Mouse (Mus musculus) ES-E14 (cell line): ENCODE results near the gene 1700012A03Rik. TPM values are rescaled to one million over a fixed set of nuclear protein-coding genes. Genes with fewer than 3 reads are reported as not detected.

ENCODE experiments used
- DNase-seq: peaks from one replicate; pipeline ENCODE4 v3.0.0-alpha.2; 2013; ENCODE audit warnings: low read depth, low spot score
- H3K27ac ChIP-seq: 2 replicates; pipeline ENCODE4 v1.5.1; 2012; ENCODE audit warnings: low read depth, mild to moderate bottlenecking, low read length, moderate library complexity, mixed read lengths; ENCODE audit not compliant: poor library complexity, insufficient read depth, severe bottlenecking
- H3K36me3 ChIP-seq: 2 replicates; pipeline ENCODE4 v1.6.1; 2012; ENCODE audit warnings: mild to moderate bottlenecking, low read length, moderate library complexity, mixed read lengths; ENCODE audit not compliant: control insufficient read depth, poor library complexity, insufficient read depth, severe bottlenecking
- H3K4me1 ChIP-seq, 2 experiments: fragments of 150-350 bp in 1 of 2; sonication (generic) in 1 of 2; 2 replicates each; pipeline ENCODE4 v1.6.1; 2012; ENCODE audit warnings: low read length in 2 of 2, mild to moderate bottlenecking in 1 of 2, mixed read lengths in 1 of 2; ENCODE audit not compliant: control insufficient read depth in 2 of 2, insufficient read depth in 2 of 2, poor library complexity in 1 of 2
- H3K4me3 ChIP-seq, 2 experiments: fragments of 150-350 bp in 1 of 2; sonication (generic) in 1 of 2; 2 replicates each; pipeline ENCODE4 v1.5.1; 2012; ENCODE audit warnings: low read length in 2 of 2, low read depth in 1 of 2, mild to moderate bottlenecking in 1 of 2, mixed read lengths in 1 of 2; ENCODE audit not compliant: insufficient read depth in 1 of 2, poor library complexity in 1 of 2, severe bottlenecking in 1 of 2
- H3K9ac ChIP-seq: 2 replicates; pipeline ENCODE4 v1.6.1; 2012; ENCODE audit warnings: low read depth, mild to moderate bottlenecking, low read length, mixed read lengths; ENCODE audit not compliant: poor library complexity, insufficient read depth, severe bottlenecking
- H3K9me3 ChIP-seq: fragments of 150-350 bp; sonication (generic); 2 replicates; pipeline ENCODE4 v1.6.1; 2012; ENCODE audit warnings: low read depth, mild to moderate bottlenecking, low read length; ENCODE audit not compliant: control insufficient read depth, insufficient read depth
- CHD2 ChIP-seq: IDR thresholded peaks from 2 replicates; pipeline ENCODE4 v1.6.1; 2014; ENCODE audit warnings: mild to moderate bottlenecking, low read depth, low read length, inconsistent platforms
- HCFC1 ChIP-seq: IDR thresholded peaks from 2 replicates; pipeline ENCODE4 v1.6.1; 2012; ENCODE audit warnings: low read length, inconsistent platforms, borderline replicate concordance; ENCODE audit not compliant: insufficient read depth
- MAFK ChIP-seq: IDR thresholded peaks from 2 replicates; pipeline ENCODE4 v1.6.1; 2014; ENCODE audit warnings: mild to moderate bottlenecking, low read depth, low read length, inconsistent platforms; ENCODE audit not compliant: insufficient read depth
- ZC3H11A ChIP-seq: IDR thresholded peaks from 2 replicates; pipeline ENCODE4 v1.6.1; 2012; ENCODE audit warnings: low read depth, mild to moderate bottlenecking, inconsistent platforms, low read length, borderline replicate concordance
- ZNF384 ChIP-seq: IDR thresholded peaks from 2 replicates; pipeline ENCODE4 v1.6.1; 2012; ENCODE audit warnings: low read depth, low read length, inconsistent platforms
- in situ Hi-C, 2 experiments: fragments of 600-800 bp; cut with MboI; formaldehyde crosslinking; loops; one replicate each; pipeline ENCODE4 v1.15.1; 2025; ENCODE audit warnings: low sequenced_read_pairs in 2 of 2, inconsistent platforms in 1 of 2; ENCODE audit not compliant: unreplicated experiment in 2 of 2
- total RNA-seq: library from RNA; depleted of rRNA; stranded (reverse); fragments of 300-350 nt; gene quantifications from 2 replicates; pipeline ENCODE4 v1.2.3, GENCODE M21; 2012; rRNA removed

The 1700012A03Rik gene
- not detected in 2 replicates for total RNA-seq

DNA sequence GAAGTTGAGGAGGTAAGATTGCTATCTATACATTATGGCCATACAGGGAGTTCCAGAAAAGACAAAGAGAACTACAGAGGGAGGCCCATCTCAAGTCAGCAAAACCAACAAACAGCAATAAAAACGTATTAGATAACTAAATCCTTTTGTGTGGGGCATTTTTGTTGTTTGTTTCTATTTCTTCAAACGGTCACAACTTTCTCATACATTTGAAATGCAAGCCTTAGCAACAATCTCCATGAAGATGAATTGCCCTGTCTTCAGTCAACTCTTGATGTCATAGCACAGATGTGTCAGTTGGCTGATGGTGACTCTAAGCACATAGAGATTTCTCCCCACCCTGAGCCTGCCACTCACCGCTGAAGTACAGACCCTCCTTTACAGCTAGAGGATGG, at the start of gene 1700012A03Rik:
Gene 1700012A03Rik, plus strand, starts transcription at position 296 of the 395 bp plus-strand sequence.
- no peak for DNase-seq
- Histone ChIP-seq H3K9ac (no peak within 1 kb of the TSS), H3K9me3 (no peaks in the 10 kb centered on the region), H3K36me3 (no peaks in the 10 kb centered on the region), H3K4me3 (no peak within 1 kb of the TSS), H3K27ac (no peak within 1 kb of the TSS), H3K4me1 (no peaks in the 10 kb centered on the region)
- TF ChIP-seq HCFC1 (no peak), MAFK (no peak), CHD2 (no peak), ZC3H11A (no peak), ZNF384 (no peak)
- in situ Hi-C loops: no loop called here

DNA sequence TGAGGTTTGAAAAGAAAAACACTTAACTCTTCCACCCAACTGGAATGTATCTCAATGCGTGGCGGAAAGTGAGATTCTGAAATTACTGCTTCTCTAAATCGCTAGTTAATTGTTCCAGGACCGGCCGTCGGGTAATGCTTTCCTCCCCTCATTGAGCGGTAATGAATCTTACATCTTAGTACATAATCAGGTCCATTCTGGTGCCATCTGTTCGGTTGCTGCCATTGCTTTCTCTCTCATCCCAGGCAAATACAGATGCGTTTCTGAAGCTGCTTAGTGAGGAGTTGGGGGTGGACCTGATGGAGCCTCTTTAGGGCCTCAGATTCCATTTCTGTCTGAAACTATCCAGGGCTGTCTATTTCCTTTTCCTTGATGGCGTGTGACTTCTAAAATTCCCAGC, 45.8 kb upstream of the 1700012A03Rik start:
- in situ Hi-C loops: no loop called here
- no peak overlapping the region for H3K9ac ChIP-seq
- TF ChIP-seq ZC3H11A (no peak), HCFC1 (no peak), CHD2 (no peak), MAFK (no peak), ZNF384 (no peak)

DNA sequence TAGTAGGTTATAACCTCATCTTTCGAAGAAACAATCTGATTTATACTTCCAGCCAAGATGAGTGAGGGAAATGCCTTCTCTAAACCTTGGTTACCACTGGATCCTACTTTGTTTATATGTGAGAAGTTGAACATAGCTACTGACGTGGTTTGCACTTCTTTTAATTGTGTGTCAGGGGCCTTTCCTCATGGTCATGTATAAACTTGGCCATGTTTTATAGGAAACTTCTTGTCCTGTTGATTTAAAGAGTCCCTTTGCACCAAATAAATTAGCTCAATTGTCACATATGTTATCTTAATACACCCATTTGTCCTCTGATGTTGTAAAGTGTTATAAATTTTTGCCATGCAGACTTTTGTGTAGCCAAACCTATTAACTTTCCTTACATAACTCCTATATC, 44.1 kb upstream of the 1700012A03Rik start:
- no peak overlapping the region for H3K4me3 ChIP-seq
- DNase-seq: no peak
- H3K27ac ChIP-seq: no peak overlapping the region
- H3K9ac ChIP-seq: no peak overlapping the region
- H3K4me1 ChIP-seq: no peaks in the 10 kb centered on the region
- H3K9me3 ChIP-seq: no peaks in the 10 kb centered on the region
- no peaks in the 10 kb centered on the region for H3K36me3 ChIP-seq
- TF ChIP-seq ZNF384: no peak
- TF ChIP-seq HCFC1: no peak
- no peak for TF ChIP-seq CHD2
- TF ChIP-seq MAFK: no peak
- TF ChIP-seq ZC3H11A: no peak
- in situ Hi-C loops: no loop called here

More for the DNA sequence above, 45.8 kb upstream of the 1700012A03Rik start:
- Histone ChIP-seq H3K36me3 (no peaks in the 10 kb centered on the region), H3K4me3 (no peak overlapping the region; a peak in 1 of 4 replicates), H3K9me3 (no peaks in the 10 kb centered on the region), H3K4me1 (no peaks in the 10 kb centered on the region), H3K27ac (no peak overlapping the region)
- DNase-seq: no peak

DNA sequence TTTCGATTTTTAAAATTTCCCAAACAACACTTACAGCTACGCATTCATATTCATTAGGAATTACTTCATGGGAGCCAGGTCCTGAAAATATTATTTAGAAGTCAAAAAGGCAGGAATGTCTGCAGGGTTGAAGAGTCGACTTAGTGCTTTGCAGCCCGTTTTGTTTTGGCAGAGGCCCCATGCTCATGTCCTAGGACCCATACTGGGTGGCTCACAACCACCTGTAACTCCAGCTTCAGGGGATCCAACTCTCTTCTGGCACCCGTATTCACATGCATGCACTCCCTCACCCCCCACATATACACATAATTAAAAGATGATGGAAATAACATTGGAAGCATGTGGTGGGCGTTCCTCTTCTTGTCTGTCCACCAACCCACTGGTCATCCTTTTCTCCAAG, 43.7 kb upstream of the 1700012A03Rik start:
- Histone ChIP-seq H3K9ac (no peak overlapping the region), H3K4me3 (no peak overlapping the region), H3K27ac (no peak overlapping the region), H3K9me3 (no peaks in the 10 kb centered on the region), H3K36me3 (no peaks in the 10 kb centered on the region), H3K4me1 (no peaks in the 10 kb centered on the region)
- in situ Hi-C loops: no loop called here
- DNase-seq: no peak
- no peak for TF ChIP-seq CHD2
- no peak for TF ChIP-seq ZNF384

GRCm38 (mm10) chr6:32007336-32007735, 42.7 kb upstream of the 1700012A03Rik start:
- DNase-seq: no peak

More at GRCm38 (mm10) chr6:32007336-32007735, 42.7 kb upstream of the 1700012A03Rik start:
- in situ Hi-C loops: no loop called here
- Histone ChIP-seq H3K9me3 (no peaks in the 10 kb centered on the region), H3K27ac (no peak overlapping the region), H3K4me3 (no peak overlapping the region), H3K36me3 (no peaks in the 10 kb centered on the region), H3K4me1 (no peaks in the 10 kb centered on the region), H3K9ac (no peak overlapping the region)
- TF ChIP-seq ZNF384 (no peak), CHD2 (no peak), MAFK (no peak), HCFC1 (no peak), ZC3H11A (no peak)
